Mouse (Mus musculus): ENCODE measurements around the gene Tcf19. TPM values are rescaled to one million over a fixed set of nuclear protein-coding genes. Genes with fewer than 3 reads are reported as not detected.
A peak's percentile ranks its signal among the peaks of the same experiment; 100 is the strongest.
"Not testable (repeated sequence)": the region's sequence is repeated elsewhere in the genome, so short reads cannot be mapped to it uniquely, and the experiment has no call there.

Gene Tcf19
- polyA plus RNA-seq, 1 experiment, result 22.6 TPM

DNA sequence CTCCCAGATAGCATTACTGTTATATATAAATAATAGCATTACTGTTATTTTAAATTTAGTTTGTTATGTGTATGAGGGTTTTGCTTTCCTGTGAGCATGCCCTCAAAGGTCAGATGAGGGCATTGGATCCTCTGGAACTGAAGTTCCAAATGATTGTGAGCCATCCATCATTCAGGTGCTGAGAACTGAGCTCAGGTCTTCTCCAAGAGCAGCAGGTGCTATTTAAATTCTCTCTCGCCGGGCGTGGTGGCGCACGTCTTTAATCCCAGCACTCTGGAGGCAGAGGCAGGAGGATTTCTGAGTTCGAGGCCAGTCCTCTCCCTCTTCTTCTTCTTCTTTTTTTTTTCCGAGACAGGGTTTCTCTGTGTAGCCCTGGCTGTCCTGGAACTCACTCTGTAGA, 19.5 kb downstream of the Tcf19 start:
- H3K27ac ChIP-seq (ENCODE audit: insufficient read depth, low read depth, low read length), result no peak overlapping the region
- no peaks in the 10 kb centered on the region for H3K4me1 ChIP-seq (ENCODE audit: control insufficient read depth, insufficient read depth, low read length)
- TF ChIP-seq CTCF (IDR thresholded peaks at IDR 0.05; ENCODE audit: low read depth, low read length) (no peak), POLR2A (IDR thresholded peaks at IDR 0.05; ENCODE audit: borderline replicate concordance, low read depth, low read length) (no peak)
- no peak overlapping the region for H3K4me3 ChIP-seq (ENCODE audit: insufficient read depth, low read length)

GRCm38 (mm10) chr17:35490320-35490719, 26.3 kb downstream of the Tcf19 start:
- H3K4me3 ChIP-seq (ENCODE audit: insufficient read depth, low read length), result no peak overlapping the region
- H3K27ac ChIP-seq (ENCODE audit: insufficient read depth, low read depth, low read length), result no peak overlapping the region
- no peaks in the 10 kb centered on the region for H3K4me1 ChIP-seq (ENCODE audit: control insufficient read depth, insufficient read depth, low read length)
- no peak for TF ChIP-seq CTCF (IDR thresholded peaks at IDR 0.05; ENCODE audit: low read depth, low read length)
- no peak for TF ChIP-seq POLR2A (IDR thresholded peaks at IDR 0.05; ENCODE audit: borderline replicate concordance, low read depth, low read length)

GRCm38 (mm10) chr17:35488041-35488440, 28.6 kb downstream of the Tcf19 start:
- Histone ChIP-seq H3K4me1 (ENCODE audit: control insufficient read depth, insufficient read depth, low read length) (no peaks in the 10 kb centered on the region), H3K27ac (ENCODE audit: insufficient read depth, low read depth, low read length) (no peak overlapping the region), H3K4me3 (ENCODE audit: insufficient read depth, low read length) (no peak overlapping the region)
- TF ChIP-seq POLR2A (IDR thresholded peaks at IDR 0.05; ENCODE audit: borderline replicate concordance, low read depth, low read length) (no peak), CTCF (IDR thresholded peaks at IDR 0.05; ENCODE audit: low read depth, low read length) (no peak)

DNA sequence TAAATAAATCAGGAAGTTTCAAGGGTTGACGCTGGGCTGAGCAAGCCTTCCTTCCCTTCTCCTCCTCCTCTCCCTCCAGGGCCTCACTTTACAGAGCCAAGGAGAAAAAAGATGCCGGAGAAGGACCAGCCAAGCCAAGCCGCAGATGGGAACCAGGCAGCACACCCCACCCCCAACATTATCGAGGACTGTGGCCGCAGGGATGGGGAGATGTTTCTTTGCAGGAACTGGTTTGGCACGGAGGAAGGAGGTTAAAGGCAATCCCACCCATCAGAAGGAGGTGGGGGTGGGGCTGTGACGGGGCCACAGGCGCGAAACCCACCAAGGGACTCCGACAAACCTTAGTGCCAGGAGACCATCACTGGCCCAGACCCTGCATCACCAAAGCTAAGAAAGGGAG, 29.9 kb downstream of the Tcf19 start:
- no peaks in the 10 kb centered on the region for H3K4me1 ChIP-seq (ENCODE audit: control insufficient read depth, insufficient read depth, low read length)
- H3K4me3 ChIP-seq (ENCODE audit: insufficient read depth, low read length), result no peak overlapping the region
- TF ChIP-seq CTCF (IDR thresholded peaks at IDR 0.05; ENCODE audit: low read depth, low read length), result no peak
- no peak for TF ChIP-seq POLR2A (IDR thresholded peaks at IDR 0.05; ENCODE audit: borderline replicate concordance, low read depth, low read length)
- H3K27ac ChIP-seq (ENCODE audit: insufficient read depth, low read depth, low read length), result no peak overlapping the region

DNA sequence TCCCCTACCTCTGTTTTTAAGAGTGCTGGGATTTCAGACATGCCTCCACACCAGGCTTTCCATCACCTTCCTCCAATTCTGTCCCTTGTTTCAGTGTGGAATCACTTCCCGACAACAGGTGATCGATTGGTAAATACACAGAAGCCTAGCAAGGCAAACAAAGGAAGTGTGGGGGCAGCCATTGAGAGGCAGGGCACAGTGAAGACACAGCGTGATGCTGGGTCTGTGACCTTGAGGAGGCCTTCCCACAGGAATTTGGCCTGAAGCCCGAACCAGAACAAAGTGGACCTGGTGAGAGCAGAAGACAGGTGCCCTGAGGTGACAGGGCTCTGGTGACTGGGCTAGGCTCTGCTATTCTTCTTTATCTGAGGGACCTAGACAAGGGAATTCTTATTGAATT, 30.9 kb downstream of the Tcf19 start:
- H3K27ac ChIP-seq (ENCODE audit: insufficient read depth, low read depth, low read length), result no peak overlapping the region
- TF ChIP-seq CTCF (IDR thresholded peaks at IDR 0.05; ENCODE audit: low read depth, low read length), result no peak
- TF ChIP-seq POLR2A (IDR thresholded peaks at IDR 0.05; ENCODE audit: borderline replicate concordance, low read depth, low read length), result no peak
- H3K4me1 ChIP-seq (ENCODE audit: control insufficient read depth, insufficient read depth, low read length), result no peaks in the 10 kb centered on the region
- H3K4me3 ChIP-seq (ENCODE audit: insufficient read depth, low read length), result no peak overlapping the region

DNA sequence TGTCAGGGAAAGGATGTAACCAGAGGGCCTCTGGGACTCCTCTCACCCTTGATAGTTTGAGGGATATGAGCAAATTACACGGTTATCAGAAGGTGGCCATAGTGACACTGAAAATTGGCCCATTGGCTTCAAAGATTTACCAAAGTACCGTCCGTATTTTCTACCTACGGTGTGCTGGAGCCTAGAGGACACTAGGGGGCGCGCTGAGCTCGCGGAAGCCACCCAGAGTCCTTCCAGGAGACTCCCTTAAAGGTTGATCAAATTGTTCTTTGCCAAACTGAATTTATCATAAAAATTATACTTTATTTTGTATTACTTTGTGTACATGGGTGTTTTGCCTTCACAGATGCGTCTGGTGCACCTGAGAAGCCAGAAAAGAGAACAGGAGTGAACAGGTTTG, 32.6 kb downstream of the Tcf19 start:
- no peak overlapping the region for H3K4me3 ChIP-seq (ENCODE audit: insufficient read depth, low read length)
- TF ChIP-seq CTCF (IDR thresholded peaks at IDR 0.05; ENCODE audit: low read depth, low read length) (peak; percentile 80; the same call in 1 of the 2 replicates), POLR2A (IDR thresholded peaks at IDR 0.05; ENCODE audit: borderline replicate concordance, low read depth, low read length) (no peak)
- no peaks in the 10 kb centered on the region for H3K4me1 ChIP-seq (ENCODE audit: control insufficient read depth, insufficient read depth, low read length)
- no peak overlapping the region for H3K27ac ChIP-seq (ENCODE audit: insufficient read depth, low read depth, low read length)

DNA sequence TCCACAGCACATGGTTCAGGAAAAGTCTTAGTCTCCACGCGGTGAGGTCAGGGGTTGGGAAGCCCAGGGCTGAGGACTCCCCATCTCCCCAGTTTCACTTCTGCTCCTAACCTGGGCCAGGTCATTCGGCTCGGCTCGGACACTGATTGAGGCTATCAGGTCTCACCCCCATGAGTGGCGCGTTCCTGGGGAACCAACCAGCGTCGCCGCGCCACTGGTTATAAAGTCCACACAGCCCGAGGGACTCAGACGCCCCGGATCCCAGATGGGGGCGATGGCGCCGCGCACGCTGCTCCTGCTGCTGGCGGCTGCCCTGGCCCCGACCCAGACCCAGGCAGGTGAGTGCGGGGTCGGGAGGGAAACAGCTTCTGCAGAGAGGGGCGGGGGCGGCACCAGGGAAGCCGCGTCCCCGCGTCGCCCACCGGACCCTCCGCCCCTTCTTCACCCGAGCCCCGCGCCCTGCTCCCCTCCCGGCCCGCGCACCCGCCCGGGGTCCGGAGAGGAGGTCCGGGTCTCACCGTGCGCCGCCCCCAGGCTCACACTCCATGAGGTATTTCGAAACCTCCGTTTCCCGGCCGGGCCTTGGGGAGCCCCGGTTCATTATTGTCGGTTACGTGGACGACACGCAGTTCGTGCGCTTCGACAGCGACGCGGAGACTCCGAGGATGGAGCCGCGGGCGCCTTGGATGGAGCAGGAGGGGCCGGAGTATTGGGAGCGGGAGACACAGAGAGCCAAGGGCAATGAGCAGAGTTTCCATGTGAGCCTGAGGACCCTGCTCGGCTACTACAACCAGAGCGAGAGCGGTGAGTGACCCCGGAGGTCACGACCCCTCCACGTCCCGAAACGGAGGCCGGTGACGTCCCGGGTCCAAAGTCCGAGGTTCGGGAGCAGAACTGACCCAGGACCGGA, 46.5 kb downstream of the Tcf19 start, which contains the start of gene H2-Q10:
TSS of gene H2-Q10 (plus strand) at position 248 of the 910 bp plus-strand sequence.
- no peak within 1 kb of the TSS for H3K27ac ChIP-seq (ENCODE audit: insufficient read depth, low read depth, low read length)
- no peak within 1 kb of the TSS for H3K4me3 ChIP-seq (ENCODE audit: insufficient read depth, low read length)
- no peaks in the 10 kb centered on the region for H3K4me1 ChIP-seq (ENCODE audit: control insufficient read depth, insufficient read depth, low read length)
- TF ChIP-seq POLR2A (IDR thresholded peaks at IDR 0.05; ENCODE audit: borderline replicate concordance, low read depth, low read length) (no peak), CTCF (IDR thresholded peaks at IDR 0.05; ENCODE audit: low read depth, low read length) (no peak)

DNA sequence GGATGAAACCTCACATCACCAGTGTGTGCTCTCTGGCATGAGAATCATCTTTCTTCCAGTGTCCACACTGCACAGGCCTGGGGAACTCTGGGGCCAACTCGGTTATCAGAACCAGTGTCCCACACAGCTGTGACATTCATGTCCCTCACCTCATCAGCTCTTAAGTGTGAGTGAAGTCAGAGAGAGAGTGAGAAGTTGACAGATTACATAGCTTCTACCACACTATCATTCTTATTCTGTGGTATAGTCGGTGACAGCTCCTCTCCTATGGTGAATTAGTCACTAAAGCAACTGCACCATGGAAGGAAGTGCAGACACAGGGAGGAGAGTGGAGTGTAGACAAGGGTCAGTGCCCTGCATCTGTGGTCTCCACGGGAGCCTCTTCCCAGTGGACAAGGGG, 47.7 kb downstream of the Tcf19 start:
- not testable (repeated sequence) for H3K27ac ChIP-seq (ENCODE audit: insufficient read depth, low read depth, low read length); H3K4me3 ChIP-seq (ENCODE audit: insufficient read depth, low read length); H3K4me1 ChIP-seq (ENCODE audit: control insufficient read depth, insufficient read depth, low read length)

GRCm38 (mm10) chr17:35465651-35466050, 51.0 kb downstream of the Tcf19 start:
- not testable (repeated sequence) for H3K4me3 ChIP-seq (ENCODE audit: insufficient read depth, low read length); H3K4me1 ChIP-seq (ENCODE audit: control insufficient read depth, insufficient read depth, low read length); H3K27ac ChIP-seq (ENCODE audit: insufficient read depth, low read depth, low read length)
- TF ChIP-seq CTCF (IDR thresholded peaks at IDR 0.05; ENCODE audit: low read depth, low read length), result peak; percentile 84

Other genes with a start within 250 kb of the Tcf19 start
- gene H2-Q1, start 196.4 kb downstream of the Tcf19 start, polyA plus RNA-seq (2012; ENCODE audit: insufficient read depth, insufficient read length, missing spikeins), result 0.63 and 0.80 TPM in 2 replicates
- 0.91 and 1.2 TPM in 2 replicates for gene H2-Q2, start 174.6 kb downstream of the Tcf19 start, polyA plus RNA-seq (2012; ENCODE audit: insufficient read depth, insufficient read length, missing spikeins)
- gene H2-Q4, start 137.2 kb downstream of the Tcf19 start, polyA plus RNA-seq (2012; ENCODE audit: insufficient read depth, insufficient read length, missing spikeins), result 87.8 and 102 TPM in 2 replicates
- 3.0 and 3.4 TPM in 2 replicates for gene H2-Q6, start 92.0 kb downstream of the Tcf19 start, polyA plus RNA-seq (2012; ENCODE audit: insufficient read depth, insufficient read length, missing spikeins)
- 15.8 and 18.3 TPM in 2 replicates for gene H2-Q7, start 77.7 kb downstream of the Tcf19 start, polyA plus RNA-seq (2012; ENCODE audit: insufficient read depth, insufficient read length, missing spikeins)
- gene H2-Q10, start 46.7 kb downstream of the Tcf19 start, polyA plus RNA-seq (2012; ENCODE audit: insufficient read depth, insufficient read length, missing spikeins), result 5.8 TPM in 2 replicates
- not detected in 2 replicates for gene Pou5f1, start 10.8 kb downstream of the Tcf19 start, polyA plus RNA-seq (2012; ENCODE audit: insufficient read depth, insufficient read length, missing spikeins)
- gene Cchcr1, start 276 bp upstream of the Tcf19 start, polyA plus RNA-seq (2012; ENCODE audit: insufficient read depth, insufficient read length, missing spikeins), result 9.8 and 12.6 TPM in 2 replicates
- not detected in 2 replicates for gene Psors1c2, start 16.4 kb upstream of the Tcf19 start, polyA plus RNA-seq (2012; ENCODE audit: insufficient read depth, insufficient read length, missing spikeins)
- gene Cdsn, start 35.3 kb upstream of the Tcf19 start, polyA plus RNA-seq (2012; ENCODE audit: insufficient read depth, insufficient read length, missing spikeins), result 0.27 and 0.40 TPM in 2 replicates
- not detected in 2 replicates for gene 2300002M23Rik, start 50.6 kb upstream of the Tcf19 start, polyA plus RNA-seq (2012; ENCODE audit: insufficient read depth, insufficient read length, missing spikeins)
- gene Sfta2, start 84.7 kb upstream of the Tcf19 start, polyA plus RNA-seq (2012; ENCODE audit: insufficient read depth, insufficient read length, missing spikeins), result not detected in 2 replicates
- not detected in 2 replicates for gene Gm9573, start 109.8 kb upstream of the Tcf19 start, polyA plus RNA-seq (2012; ENCODE audit: insufficient read depth, insufficient read length, missing spikeins)
- not detected in 2 replicates for gene Mucl3, start 126.9 kb upstream of the Tcf19 start, polyA plus RNA-seq (2012; ENCODE audit: insufficient read depth, insufficient read length, missing spikeins)
- gene Vars2, start 150.8 kb upstream of the Tcf19 start, polyA plus RNA-seq (2012; ENCODE audit: insufficient read depth, insufficient read length, missing spikeins), result 10.2 and 12.1 TPM in 2 replicates
- 12.2 and 15.8 TPM in 2 replicates for gene Gtf2h4, start 156.9 kb upstream of the Tcf19 start, polyA plus RNA-seq (2012; ENCODE audit: insufficient read depth, insufficient read length, missing spikeins)
- gene Ddr1, start 187.8 kb upstream of the Tcf19 start, polyA plus RNA-seq (2012; ENCODE audit: insufficient read depth, insufficient read length, missing spikeins), result 0.60 and 0.63 TPM in 2 replicates